Mouse (Mus musculus): Measurements from ENCODE around the gene Ccdc65. TPM values are rescaled to one million over a fixed set of nuclear protein-coding genes. Genes with fewer than 3 reads are reported as not detected.

The Ccdc65 gene
- polyA plus RNA-seq, 1 experiment from 2014 or later = 2.4 TPM

- Histone ChIP-seq H3K9me3 (ENCODE audit: control insufficient read depth, low read length) (no peaks in the 10 kb centered on the region), H3K4me2 (replicated peaks; ENCODE audit: low read depth, low read length) (peak overlapping the region; percentile 83), H3K36me3 (ENCODE audit: control insufficient read depth, insufficient read depth, low read length) (no peaks in the 10 kb centered on the region), H3K4me3 (ENCODE audit: low read depth, low read length) (peak overlapping the region; percentile 47), H3K9ac (ENCODE audit: low read depth, low read length) (peak overlapping the region; percentile 59), H3K27me3 (ENCODE audit: control insufficient read depth, insufficient read depth, low read length) (peaks cover 11% of the 10 kb centered on the region), H3K4me1 (replicated peaks; ENCODE audit: control insufficient read depth, insufficient read depth, low read length) (peaks cover 14% of the 10 kb centered on the region), H3K27ac (ENCODE audit: low read depth, low read length) (0 out of 2 replicates have a peak overlapping the region, but pooled peaks have one; percentile 1)
- 22% methylated on average over 11 of the region's 11 CpGs for WGBS
- peak; percentile 30 for DNase-seq (ENCODE audit: low spot score)
- peak; percentile 37 for ATAC-seq (ENCODE audit: low FRiP score)
Observed at GRCm38 (mm10) chr15:98674994-98675545, 32.9 kb upstream of the Ccdc65 start.

- H3K27me3 ChIP-seq (ENCODE audit: control insufficient read depth, insufficient read depth, low read length) = peaks cover 11% of the 10 kb centered on the region
- H3K9ac ChIP-seq (ENCODE audit: low read depth, low read length) = peak overlapping the region; percentile 59
- ATAC-seq (ENCODE audit: low FRiP score) = no peak
- peaks cover 14% of the 10 kb centered on the region for H3K4me1 ChIP-seq (replicated peaks; ENCODE audit: control insufficient read depth, insufficient read depth, low read length)
- H3K4me3 ChIP-seq (ENCODE audit: low read depth, low read length) = peak overlapping the region; percentile 47
- no peaks in the 10 kb centered on the region for H3K9me3 ChIP-seq (ENCODE audit: control insufficient read depth, low read length)
- H3K4me2 ChIP-seq (replicated peaks; ENCODE audit: low read depth, low read length) = peak overlapping the region; percentile 83
- H3K27ac ChIP-seq (ENCODE audit: low read depth, low read length) = 0 out of 2 replicates have a peak overlapping the region, but pooled peaks have one; percentile 1
- no peaks in the 10 kb centered on the region for H3K36me3 ChIP-seq (ENCODE audit: control insufficient read depth, insufficient read depth, low read length)
- WGBS = 6% methylated on average over 14 of the region's 14 CpGs
- DNase-seq (ENCODE audit: low spot score) = peak; percentile 48
Observed at GRCm38 (mm10) chr15:98675634-98676250, 32.3 kb upstream of the Ccdc65 start.

DNA sequence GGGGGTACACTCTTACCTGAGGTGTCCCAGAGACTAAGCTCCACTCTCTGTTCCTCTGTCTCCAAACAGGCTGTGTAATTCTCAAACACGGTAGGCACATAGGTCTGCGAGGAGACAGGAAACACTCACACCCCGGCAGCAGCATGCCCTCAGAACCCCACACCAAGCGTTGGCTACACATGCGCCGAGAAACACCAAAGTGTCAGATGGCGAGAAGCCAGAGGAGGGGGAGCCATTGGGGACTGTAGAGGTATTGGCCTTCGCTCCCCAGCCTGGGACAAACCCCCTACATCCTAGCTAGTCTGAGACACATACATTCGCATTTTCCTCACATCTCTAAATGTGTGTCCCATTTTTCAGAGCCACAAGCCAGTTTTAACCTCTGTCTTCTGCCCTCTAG, 31.5 kb upstream of the Ccdc65 start:
- no peak for ATAC-seq (ENCODE audit: low FRiP score)
- no peak for DNase-seq (ENCODE audit: low spot score)
- peak overlapping the region; percentile 83 for H3K4me2 ChIP-seq (replicated peaks; ENCODE audit: low read depth, low read length)
- WGBS = 3% methylated on average over 9 of the region's 9 CpGs
- peaks cover 11% of the 10 kb centered on the region for H3K27me3 ChIP-seq (ENCODE audit: control insufficient read depth, insufficient read depth, low read length)
- H3K4me1 ChIP-seq (replicated peaks; ENCODE audit: control insufficient read depth, insufficient read depth, low read length) = peaks cover 14% of the 10 kb centered on the region
- no peaks in the 10 kb centered on the region for H3K9me3 ChIP-seq (ENCODE audit: control insufficient read depth, low read length)
- H3K9ac ChIP-seq (ENCODE audit: low read depth, low read length) = peak overlapping the region; percentile 59
- peak overlapping the region; percentile 47 for H3K4me3 ChIP-seq (ENCODE audit: low read depth, low read length)
- no peak overlapping the region for H3K27ac ChIP-seq (ENCODE audit: low read depth, low read length)
- H3K36me3 ChIP-seq (ENCODE audit: control insufficient read depth, insufficient read depth, low read length) = no peaks in the 10 kb centered on the region

GRCm38 (mm10) chr15:98676940-98677728, 30.9 kb upstream of the Ccdc65 start, which contains the start of gene Rnd1:
TSS of gene Rnd1 (minus strand) at chr15:98677461.
- under 1% methylated on average over 37 of the region's 37 CpGs for WGBS
- peak within 1 kb of the TSS; percentile 18; the same call in 1 of the 2 replicates for H3K27ac ChIP-seq (ENCODE audit: low read depth, low read length)
- DNase-seq (ENCODE audit: low spot score) (peak; percentile 86), ATAC-seq (ENCODE audit: low FRiP score) (peak; percentile 91)
- H3K4me2 ChIP-seq (replicated peaks; ENCODE audit: low read depth, low read length) = peak within 1 kb of the TSS; percentile 83
- peak within 1 kb of the TSS; percentile 59 for H3K9ac ChIP-seq (ENCODE audit: low read depth, low read length)
- H3K4me3 ChIP-seq (ENCODE audit: low read depth, low read length) = peak within 1 kb of the TSS; percentile 47
- no peaks in the 10 kb centered on the region for H3K36me3 ChIP-seq (ENCODE audit: control insufficient read depth, insufficient read depth, low read length)
- no peaks in the 10 kb centered on the region for H3K9me3 ChIP-seq (ENCODE audit: control insufficient read depth, low read length)
- H3K4me1 ChIP-seq (replicated peaks; ENCODE audit: control insufficient read depth, insufficient read depth, low read length) = peaks cover 14% of the 10 kb centered on the region
- peaks cover 11% of the 10 kb centered on the region for H3K27me3 ChIP-seq (ENCODE audit: control insufficient read depth, insufficient read depth, low read length)

DNA sequence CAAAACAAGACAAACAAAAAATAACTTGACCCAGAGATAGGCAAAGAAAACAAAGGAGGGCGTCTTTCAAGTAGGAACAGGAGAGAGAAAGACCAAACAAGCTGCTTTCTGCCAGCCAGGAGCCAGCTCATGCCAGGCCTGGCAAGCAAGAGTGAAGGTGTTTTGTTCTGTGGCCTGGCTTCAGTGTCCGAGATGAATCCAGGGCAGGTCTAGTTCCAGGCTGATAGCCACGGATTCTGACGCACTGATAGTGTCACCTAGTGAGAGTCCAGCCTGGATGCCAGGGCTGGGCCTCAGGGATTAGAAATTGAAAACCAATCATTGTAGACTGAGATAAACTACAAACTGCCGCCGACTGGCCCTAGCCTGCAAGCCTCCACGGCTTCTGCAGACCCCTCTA, 30.0 kb upstream of the Ccdc65 start:
- 0 out of 2 replicates have a peak overlapping the region, but pooled peaks have one; percentile 18 for H3K27ac ChIP-seq (ENCODE audit: low read depth, low read length)
- no peaks in the 10 kb centered on the region for H3K9me3 ChIP-seq (ENCODE audit: control insufficient read depth, low read length)
- WGBS = 68% methylated on average over 7 of the region's 7 CpGs
- no peak overlapping the region for H3K9ac ChIP-seq (ENCODE audit: low read depth, low read length)
- peaks cover 11% of the 10 kb centered on the region for H3K27me3 ChIP-seq (ENCODE audit: control insufficient read depth, insufficient read depth, low read length)
- DNase-seq (ENCODE audit: low spot score) = no peak
- no peak overlapping the region for H3K4me3 ChIP-seq (ENCODE audit: low read depth, low read length)
- ATAC-seq (ENCODE audit: low FRiP score) = no peak
- no peaks in the 10 kb centered on the region for H3K36me3 ChIP-seq (ENCODE audit: control insufficient read depth, insufficient read depth, low read length)
- no peak overlapping the region for H3K4me2 ChIP-seq (replicated peaks; ENCODE audit: low read depth, low read length)
- peaks cover 14% of the 10 kb centered on the region for H3K4me1 ChIP-seq (replicated peaks; ENCODE audit: control insufficient read depth, insufficient read depth, low read length)

DNA sequence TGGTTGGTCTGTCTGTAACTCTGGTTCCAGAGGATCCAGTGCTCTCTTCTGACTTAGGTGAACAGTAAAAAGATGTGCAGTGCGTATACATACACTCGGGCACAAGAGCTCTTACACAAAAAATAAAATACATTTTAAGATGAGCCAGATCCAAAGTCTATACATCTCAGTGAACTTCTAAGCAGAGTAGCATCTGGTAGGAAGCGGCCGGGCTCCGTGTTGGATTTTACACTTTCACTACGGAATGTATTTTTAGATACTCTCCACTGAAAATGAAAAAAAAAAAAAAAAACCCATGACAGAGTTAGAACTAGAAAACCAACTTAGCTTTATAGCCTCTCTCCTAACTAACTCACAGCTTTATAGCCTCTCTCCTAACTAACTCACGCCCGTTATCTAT, 27.3 kb upstream of the Ccdc65 start:
- Histone ChIP-seq H3K4me2 (replicated peaks; ENCODE audit: low read depth, low read length) (no peak overlapping the region), H3K27me3 (ENCODE audit: control insufficient read depth, insufficient read depth, low read length) (peaks cover 8% of the 10 kb centered on the region), H3K4me3 (ENCODE audit: low read depth, low read length) (no peak overlapping the region), H3K9ac (ENCODE audit: low read depth, low read length) (no peak overlapping the region), H3K4me1 (replicated peaks; ENCODE audit: control insufficient read depth, insufficient read depth, low read length) (peaks cover 3% of the 10 kb centered on the region; the same call in 1 of the 2 replicates), H3K9me3 (ENCODE audit: control insufficient read depth, low read length) (no peaks in the 10 kb centered on the region), H3K36me3 (ENCODE audit: control insufficient read depth, insufficient read depth, low read length) (no peaks in the 10 kb centered on the region), H3K27ac (ENCODE audit: low read depth, low read length) (no peak overlapping the region)
- ATAC-seq (ENCODE audit: low FRiP score) = no peak
- no peak for DNase-seq (ENCODE audit: low spot score)
- 93% methylated on average over 8 of the region's 8 CpGs for WGBS

DNA sequence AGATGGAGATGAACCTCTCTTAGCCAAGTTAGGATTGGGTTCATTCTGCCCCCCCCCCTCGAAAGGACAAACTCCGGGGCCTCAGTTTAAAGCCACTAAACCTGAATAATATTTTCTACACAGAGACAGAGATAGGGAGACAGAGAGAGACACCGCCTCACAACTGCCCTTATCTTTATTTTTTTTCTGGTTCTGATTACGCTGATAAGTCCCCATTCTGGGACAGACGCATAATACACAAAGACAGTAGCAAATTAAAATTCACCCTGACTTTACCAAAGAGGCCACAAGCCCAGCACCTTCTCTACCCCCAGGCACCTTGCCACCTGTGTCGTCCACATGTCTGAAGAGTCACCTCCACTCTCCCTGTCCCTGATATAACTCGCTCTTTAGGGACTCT, 26.4 kb upstream of the Ccdc65 start:
- Histone ChIP-seq H3K4me1 (replicated peaks; ENCODE audit: control insufficient read depth, insufficient read depth, low read length) (no peaks in the 10 kb centered on the region), H3K27ac (ENCODE audit: low read depth, low read length) (no peak overlapping the region), H3K27me3 (ENCODE audit: control insufficient read depth, insufficient read depth, low read length) (no peaks in the 10 kb centered on the region), H3K36me3 (ENCODE audit: control insufficient read depth, insufficient read depth, low read length) (no peaks in the 10 kb centered on the region), H3K4me2 (replicated peaks; ENCODE audit: low read depth, low read length) (no peak overlapping the region), H3K9ac (ENCODE audit: low read depth, low read length) (no peak overlapping the region), H3K4me3 (ENCODE audit: low read depth, low read length) (no peak overlapping the region), H3K9me3 (ENCODE audit: control insufficient read depth, low read length) (no peaks in the 10 kb centered on the region)
- ATAC-seq (ENCODE audit: low FRiP score) (no peak), DNase-seq (ENCODE audit: low spot score) (no peak)
- 83% methylated on average over 7 of the region's 7 CpGs for WGBS

GRCm38 (mm10) chr15:98683177-98683576, 24.8 kb upstream of the Ccdc65 start:
- H3K9ac ChIP-seq (ENCODE audit: low read depth, low read length) = no peak overlapping the region
- 77% methylated on average over 10 of the region's 10 CpGs for WGBS
- no peaks in the 10 kb centered on the region for H3K36me3 ChIP-seq (ENCODE audit: control insufficient read depth, insufficient read depth, low read length)
- ATAC-seq (ENCODE audit: low FRiP score) (no peak), DNase-seq (ENCODE audit: low spot score) (no peak)
- H3K4me2 ChIP-seq (replicated peaks; ENCODE audit: low read depth, low read length) = no peak overlapping the region
- no peaks in the 10 kb centered on the region for H3K27me3 ChIP-seq (ENCODE audit: control insufficient read depth, insufficient read depth, low read length)
- no peaks in the 10 kb centered on the region for H3K9me3 ChIP-seq (ENCODE audit: control insufficient read depth, low read length)
- H3K27ac ChIP-seq (ENCODE audit: low read depth, low read length) = no peak overlapping the region
- no peak overlapping the region for H3K4me3 ChIP-seq (ENCODE audit: low read depth, low read length)
- no peaks in the 10 kb centered on the region for H3K4me1 ChIP-seq (replicated peaks; ENCODE audit: control insufficient read depth, insufficient read depth, low read length)

Data from hindbrain, embryonic 11.5 days (tissue).